Mouse (Mus musculus): ENCODE measurements around the gene Erc2.

- no peak for TF ChIP-seq CTCF (IDR thresholded peaks at IDR 0.05; ENCODE audit: low read depth)
- no peak for TF ChIP-seq EP300 (IDR thresholded peaks at IDR 0.05; ENCODE audit: low read depth)
These were observed 323.0 kb downstream of the Erc2 start for GRCm38 (mm10) chr14:27945276-27945675.

Data from liver, postnatal 0 days (tissue).